Mouse (Mus musculus): ENCODE measurements around the gene Timm13. TPM values are rescaled to one million over a fixed set of nuclear protein-coding genes. Genes with fewer than 3 reads are reported as not detected.

The Timm13 gene
- polyA plus RNA-seq, 1 experiment from 2014 or later: 331 TPM

DNA sequence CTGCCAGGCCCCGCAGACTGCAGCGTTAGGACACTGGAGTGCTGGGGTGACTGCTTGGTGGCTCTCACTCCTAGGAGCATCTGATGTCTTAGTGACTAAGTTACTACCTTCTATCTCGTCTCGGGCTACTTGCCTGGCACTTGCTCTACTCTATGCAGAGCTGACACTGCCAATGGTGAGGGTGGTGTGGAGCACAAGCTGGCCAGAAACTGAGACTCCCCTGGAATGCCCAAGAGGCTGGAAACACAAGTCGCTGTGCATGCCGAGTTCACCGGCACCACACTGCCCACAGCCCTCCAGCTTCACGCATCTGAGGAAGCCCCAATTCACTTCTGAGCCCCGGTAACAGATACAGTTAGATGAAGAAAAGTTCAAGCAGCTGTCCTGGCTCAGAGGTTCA is 26.7 kb downstream of the Timm13 start:
- no peak overlapping the region for H3K9ac ChIP-seq (replicated peaks; ENCODE audit: low read length)
- 79% methylated on average over 9 of the region's 9 CpGs for WGBS

DNA sequence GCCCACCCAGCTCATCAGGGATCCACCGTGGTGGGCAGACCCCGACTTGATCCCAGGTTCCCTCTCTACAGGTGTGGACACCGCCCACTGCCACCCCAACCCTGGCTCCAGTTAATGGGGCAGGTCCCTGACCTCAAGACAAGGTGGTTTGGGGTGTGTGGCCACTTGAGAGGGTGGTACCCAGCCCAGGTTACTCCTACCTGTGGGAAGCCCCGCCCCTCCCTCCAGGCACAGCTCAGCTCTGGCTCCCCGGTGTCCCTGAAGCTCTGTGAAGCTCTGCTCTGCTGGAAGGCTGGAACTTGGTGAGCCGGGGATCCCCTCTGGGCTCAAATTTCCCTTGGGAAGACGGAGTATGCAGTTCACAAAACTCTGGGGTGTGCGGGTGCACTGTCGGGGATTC is 29.2 kb downstream of the Timm13 start, which contains the start of gene Tmprss9:
Gene Tmprss9, plus strand, starts transcription at position 268 of the 400 bp plus-strand sequence.
- Histone ChIP-seq H3K4me3 (replicated peaks; ENCODE audit: low read depth, low read length) (no peak within 1 kb of the TSS), H3K27me3 (ENCODE audit: control insufficient read depth, insufficient read depth, low read length) (no peaks in the 10 kb centered on the region), H3K9me3 (ENCODE audit: control insufficient read depth, low read length) (no peaks in the 10 kb centered on the region), H3K4me1 (ENCODE audit: control insufficient read depth, insufficient read depth, low read length) (no peaks in the 10 kb centered on the region), H3K4me2 (ENCODE audit: low read length) (no peak within 1 kb of the TSS), H3K36me3 (ENCODE audit: control insufficient read depth, insufficient read depth, low read length) (peaks cover 20% of the 10 kb centered on the region), H3K27ac (replicated peaks; ENCODE audit: low read depth, low read length) (no peak within 1 kb of the TSS), H3K9ac (replicated peaks; ENCODE audit: low read length) (no peak within 1 kb of the TSS)
- WGBS: 46% methylated on average over 9 of the region's 9 CpGs
- DNase-seq (no peak), ATAC-seq (ENCODE audit: low FRiP score, low TSS enrichment) (no peak)

More for the DNA sequence above, 26.7 kb downstream of the Timm13 start:
- Histone ChIP-seq H3K4me1 (ENCODE audit: control insufficient read depth, insufficient read depth, low read length) (no peaks in the 10 kb centered on the region), H3K27ac (replicated peaks; ENCODE audit: low read depth, low read length) (no peak overlapping the region), H3K4me3 (replicated peaks; ENCODE audit: low read depth, low read length) (no peak overlapping the region), H3K9me3 (ENCODE audit: control insufficient read depth, low read length) (no peaks in the 10 kb centered on the region), H3K27me3 (ENCODE audit: control insufficient read depth, insufficient read depth, low read length) (no peaks in the 10 kb centered on the region), H3K4me2 (ENCODE audit: low read length) (no peak overlapping the region), H3K36me3 (ENCODE audit: control insufficient read depth, insufficient read depth, low read length) (no peaks in the 10 kb centered on the region)
- ATAC-seq (ENCODE audit: low FRiP score, low TSS enrichment) (no peak), DNase-seq (no peak)

DNA sequence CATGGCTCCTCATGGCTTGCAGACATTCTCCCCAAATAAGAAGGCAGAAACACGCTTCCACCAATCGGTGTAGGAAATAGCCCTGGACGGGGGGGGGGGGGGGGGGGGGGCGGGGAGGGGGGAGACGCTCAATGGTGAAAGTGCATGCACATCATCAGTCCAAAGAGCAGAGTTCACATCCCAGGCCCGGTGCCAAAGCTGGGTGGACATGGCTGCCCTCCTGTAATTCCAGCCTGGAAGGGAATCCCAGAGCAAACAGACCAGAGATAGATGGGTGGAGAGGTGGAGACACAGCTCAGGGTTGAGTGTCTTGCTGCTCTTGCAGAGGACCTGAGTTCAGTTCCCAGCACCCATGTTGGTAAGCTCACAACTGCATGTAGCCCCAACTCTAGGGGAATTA is 29.8 kb downstream of the Timm13 start:
- ATAC-seq (ENCODE audit: low FRiP score, low TSS enrichment): no peak
- Histone ChIP-seq H3K4me1 (ENCODE audit: control insufficient read depth, insufficient read depth, low read length) (no peaks in the 10 kb centered on the region), H3K27ac (replicated peaks; ENCODE audit: low read depth, low read length) (no peak overlapping the region), H3K9me3 (ENCODE audit: control insufficient read depth, low read length) (no peaks in the 10 kb centered on the region), H3K4me3 (replicated peaks; ENCODE audit: low read depth, low read length) (no peak overlapping the region), H3K9ac (replicated peaks; ENCODE audit: low read length) (no peak overlapping the region), H3K4me2 (ENCODE audit: low read length) (no peak overlapping the region), H3K36me3 (ENCODE audit: control insufficient read depth, insufficient read depth, low read length) (peaks cover 26% of the 10 kb centered on the region), H3K27me3 (ENCODE audit: control insufficient read depth, insufficient read depth, low read length) (no peaks in the 10 kb centered on the region)
- DNase-seq: no peak
- WGBS: 74% methylated on average over 4 of the region's 6 CpGs

- Histone ChIP-seq H3K36me3 (ENCODE audit: control insufficient read depth, insufficient read depth, low read length) (peaks cover 69% of the 10 kb centered on the region), H3K4me2 (ENCODE audit: low read length) (no peak overlapping the region), H3K9me3 (ENCODE audit: control insufficient read depth, low read length) (no peaks in the 10 kb centered on the region), H3K27ac (replicated peaks; ENCODE audit: low read depth, low read length) (no peak overlapping the region), H3K4me3 (replicated peaks; ENCODE audit: low read depth, low read length) (no peak overlapping the region), H3K27me3 (ENCODE audit: control insufficient read depth, insufficient read depth, low read length) (no peaks in the 10 kb centered on the region), H3K9ac (replicated peaks; ENCODE audit: low read length) (no peak overlapping the region), H3K4me1 (ENCODE audit: control insufficient read depth, insufficient read depth, low read length) (no peaks in the 10 kb centered on the region)
- DNase-seq: no peak
- 87% methylated on average over 16 of the region's 16 CpGs for WGBS
- ATAC-seq (ENCODE audit: low FRiP score, low TSS enrichment): no peak
Observed at GRCm38 (mm10) chr10:80864446-80864845, 36.3 kb downstream of the Timm13 start.

GRCm38 (mm10) chr10:80862305-80862704 is 38.5 kb downstream of the Timm13 start:
- Histone ChIP-seq H3K27ac (replicated peaks; ENCODE audit: low read depth, low read length) (no peak overlapping the region), H3K9ac (replicated peaks; ENCODE audit: low read length) (no peak overlapping the region), H3K4me2 (ENCODE audit: low read length) (no peak overlapping the region), H3K9me3 (ENCODE audit: control insufficient read depth, low read length) (no peaks in the 10 kb centered on the region), H3K4me1 (ENCODE audit: control insufficient read depth, insufficient read depth, low read length) (peaks cover 2% of the 10 kb centered on the region; the same call in 1 of the 2 replicates), H3K4me3 (replicated peaks; ENCODE audit: low read depth, low read length) (no peak overlapping the region), H3K27me3 (ENCODE audit: control insufficient read depth, insufficient read depth, low read length) (no peaks in the 10 kb centered on the region), H3K36me3 (ENCODE audit: control insufficient read depth, insufficient read depth, low read length) (peaks cover 55% of the 10 kb centered on the region)
- ATAC-seq (ENCODE audit: low FRiP score, low TSS enrichment) (no peak), DNase-seq (no peak)
- WGBS: 95% methylated on average over 5 of the region's 5 CpGs

DNA sequence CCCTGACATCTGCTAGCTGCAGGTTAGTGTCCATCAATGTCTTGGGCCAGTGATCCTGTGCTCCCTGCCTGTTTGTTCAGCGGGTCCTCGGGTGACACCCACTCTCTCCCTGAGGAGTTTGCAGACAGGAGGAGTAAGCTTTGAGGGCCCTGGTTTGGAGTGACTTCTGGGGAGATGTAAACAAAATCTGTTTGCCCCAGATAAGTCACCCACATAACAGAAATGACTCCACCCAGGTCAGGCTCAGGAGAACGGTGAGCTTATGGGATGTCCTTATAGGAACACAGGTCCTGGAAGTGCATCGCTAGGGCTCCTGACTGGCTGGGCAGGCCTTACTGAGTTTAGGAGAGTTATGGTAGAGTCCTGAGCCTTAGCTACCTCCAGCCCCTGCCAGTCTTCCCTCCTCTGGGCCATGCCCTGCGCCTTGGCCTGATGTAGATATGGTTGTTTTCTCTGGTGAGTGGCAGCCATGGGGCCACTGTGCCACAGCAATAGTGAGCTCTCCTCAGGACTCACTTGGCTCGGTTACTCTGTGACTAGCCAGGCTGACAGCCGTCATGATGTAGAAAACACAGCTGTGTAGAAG is 42.3 kb downstream of the Timm13 start:
- Histone ChIP-seq H3K36me3 (ENCODE audit: control insufficient read depth, insufficient read depth, low read length) (peaks cover 22% of the 10 kb centered on the region), H3K27ac (replicated peaks; ENCODE audit: low read depth, low read length) (no peak overlapping the region), H3K9ac (replicated peaks; ENCODE audit: low read length) (no peak overlapping the region), H3K4me3 (replicated peaks; ENCODE audit: low read depth, low read length) (no peak overlapping the region), H3K9me3 (ENCODE audit: control insufficient read depth, low read length) (no peaks in the 10 kb centered on the region), H3K4me1 (ENCODE audit: control insufficient read depth, insufficient read depth, low read length) (peaks cover 26% of the 10 kb centered on the region), H3K4me2 (ENCODE audit: low read length) (no peak overlapping the region), H3K27me3 (ENCODE audit: control insufficient read depth, insufficient read depth, low read length) (no peaks in the 10 kb centered on the region)
- 87% methylated on average over 7 of the region's 7 CpGs for WGBS
- ATAC-seq (ENCODE audit: low FRiP score, low TSS enrichment) (no peak), DNase-seq (no peak)

GRCm38 (mm10) chr10:80857848-80858247 is 42.9 kb downstream of the Timm13 start:
- H3K4me2 ChIP-seq (ENCODE audit: low read length): no peak overlapping the region
- H3K27me3 ChIP-seq (ENCODE audit: control insufficient read depth, insufficient read depth, low read length): no peaks in the 10 kb centered on the region
- WGBS: 55% methylated on average over 3 of the region's 3 CpGs
- no peak overlapping the region for H3K4me3 ChIP-seq (replicated peaks; ENCODE audit: low read depth, low read length)
- DNase-seq (no peak), ATAC-seq (ENCODE audit: low FRiP score, low TSS enrichment) (no peak)
- H3K4me1 ChIP-seq (ENCODE audit: control insufficient read depth, insufficient read depth, low read length): peaks cover 26% of the 10 kb centered on the region
- no peak overlapping the region for H3K9ac ChIP-seq (replicated peaks; ENCODE audit: low read length)
- H3K27ac ChIP-seq (replicated peaks; ENCODE audit: low read depth, low read length): no peak overlapping the region
- H3K9me3 ChIP-seq (ENCODE audit: control insufficient read depth, low read length): no peaks in the 10 kb centered on the region
- peaks cover 22% of the 10 kb centered on the region for H3K36me3 ChIP-seq (ENCODE audit: control insufficient read depth, insufficient read depth, low read length)

GRCm38 (mm10) chr10:80857386-80857785 is 43.4 kb downstream of the Timm13 start:
- peak; percentile 11 for DNase-seq
- Histone ChIP-seq H3K36me3 (ENCODE audit: control insufficient read depth, insufficient read depth, low read length) (peaks cover 19% of the 10 kb centered on the region), H3K4me1 (ENCODE audit: control insufficient read depth, insufficient read depth, low read length) (peaks cover 26% of the 10 kb centered on the region), H3K4me3 (replicated peaks; ENCODE audit: low read depth, low read length) (no peak overlapping the region), H3K9ac (replicated peaks; ENCODE audit: low read length) (no peak overlapping the region; the same call in 1 of the 2 replicates), H3K27ac (replicated peaks; ENCODE audit: low read depth, low read length) (no peak overlapping the region), H3K9me3 (ENCODE audit: control insufficient read depth, low read length) (no peaks in the 10 kb centered on the region), H3K4me2 (ENCODE audit: low read length) (no peak overlapping the region), H3K27me3 (ENCODE audit: control insufficient read depth, insufficient read depth, low read length) (no peaks in the 10 kb centered on the region)
- 37% methylated on average over 8 of the region's 8 CpGs for whole genome bisulfite sequencing
- ATAC-seq (ENCODE audit: low FRiP score, low TSS enrichment): no peak

DNA sequence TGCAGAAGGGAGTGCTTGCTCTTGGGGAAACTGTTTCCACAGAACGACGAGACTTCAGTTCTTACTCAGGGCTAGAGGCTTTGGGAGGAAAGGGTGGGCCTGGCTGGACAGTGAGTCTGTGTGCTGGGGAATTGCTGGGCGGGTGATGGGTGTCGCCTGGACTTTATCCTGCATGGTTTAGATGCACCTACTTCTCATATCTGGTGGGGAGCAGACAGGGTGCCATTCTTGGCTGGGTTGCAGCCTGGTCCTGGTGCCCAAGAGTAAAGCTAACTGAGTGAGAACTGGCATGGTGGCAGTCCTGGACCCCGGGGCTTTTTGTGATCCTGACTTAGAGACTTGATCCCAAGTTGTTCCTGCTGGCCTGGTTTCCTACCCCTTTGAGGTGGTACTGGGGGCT is 43.9 kb downstream of the Timm13 start:
- Histone ChIP-seq H3K9ac (replicated peaks; ENCODE audit: low read length) (no peak overlapping the region; the same call in 1 of the 2 replicates), H3K27ac (replicated peaks; ENCODE audit: low read depth, low read length) (no peak overlapping the region), H3K36me3 (ENCODE audit: control insufficient read depth, insufficient read depth, low read length) (peaks cover 19% of the 10 kb centered on the region), H3K4me3 (replicated peaks; ENCODE audit: low read depth, low read length) (no peak overlapping the region), H3K27me3 (ENCODE audit: control insufficient read depth, insufficient read depth, low read length) (no peaks in the 10 kb centered on the region), H3K4me1 (ENCODE audit: control insufficient read depth, insufficient read depth, low read length) (peaks cover 26% of the 10 kb centered on the region), H3K4me2 (ENCODE audit: low read length) (peak overlapping the region; percentile 99; the same call in 1 of the 2 replicates), H3K9me3 (ENCODE audit: control insufficient read depth, low read length) (no peaks in the 10 kb centered on the region)
- 85% methylated on average over 5 of the region's 5 CpGs for WGBS
- DNase-seq: no peak
- no peak for ATAC-seq (ENCODE audit: low FRiP score, low TSS enrichment)

Measured in midbrain, embryonic 14.5 days (tissue).